Mouse (Mus musculus): ENCODE data around the gene Grip1.

GRCm38 (mm10) chr10:119867726-119868125 is 414.1 kb downstream of the Grip1 start:
- TF ChIP-seq CTCF (IDR thresholded peaks at IDR 0.05; ENCODE audit: low read depth) (no peak), EP300 (optimal IDR thresholded peaks at IDR 0.05) (no peak)

Measured in stomach, postnatal 0 days (tissue).